Mouse (Mus musculus) liver, postnatal 0 days (tissue): Measurements from ENCODE around the gene Chd6. TPM values are rescaled to one million over a fixed set of nuclear protein-coding genes. Genes with fewer than 3 reads are reported as not detected.
A peak's percentile ranks its signal among the peaks of the same experiment; 100 is the strongest.

Experiments
- ATAC-seq: fragments of 200-750 bp; cut with Nextera tagmentation; 2 replicates; pipeline ENCODE4 v1.8.0; 2017; ENCODE audit warnings: mild to moderate bottlenecking, moderate library complexity
- DNase-seq: peaks from one replicate; pipeline ENCODE4 v3.0.0-alpha.2; 2016
- H3K27ac ChIP-seq: fragments of 300-500 bp; sonication (generic); 2 replicates; pipeline ENCODE4 v1.5.1; 2014; ENCODE audit warnings: antibody characterized with exemption, moderate library complexity, mild to moderate bottlenecking, low read depth
- H3K27me3 ChIP-seq: fragments of 300-500 bp; sonication (generic); 2 replicates; pipeline ENCODE4 v1.6.1; 2014; ENCODE audit warnings: low read length, control low read depth, mixed read lengths; ENCODE audit not compliant: insufficient read depth
- H3K36me3 ChIP-seq: fragments of 300-500 bp; sonication (generic); replicated peaks from 2 replicates; pipeline ENCODE4 v1.6.1; 2014; ENCODE audit warnings: mild to moderate bottlenecking, control low read depth, low read length, moderate library complexity, mixed read lengths; ENCODE audit not compliant: insufficient read depth
- H3K4me1 ChIP-seq: fragments of 300-500 bp; sonication (generic); 2 replicates; pipeline ENCODE4 v1.6.1; 2014; ENCODE audit warnings: antibody characterized with exemption, mild to moderate bottlenecking, control low read depth; ENCODE audit not compliant: insufficient read depth
- H3K4me2 ChIP-seq: fragments of 300-500 bp; sonication (generic); 2 replicates; pipeline ENCODE4 v1.6.1; 2014; ENCODE audit warnings: low read depth, mild to moderate bottlenecking, low read length, moderate library complexity, mixed read lengths
- H3K4me3 ChIP-seq: fragments of 300-500 bp; sonication (generic); 2 replicates; pipeline ENCODE4 v1.5.1; 2014; ENCODE audit warnings: low read depth, low read length
- H3K9ac ChIP-seq: fragments of 300-500 bp; sonication (generic); replicated peaks from 2 replicates; pipeline ENCODE4 v1.6.1; 2014; ENCODE audit warnings: mild to moderate bottlenecking, moderate library complexity
- H3K9me3 ChIP-seq: fragments of 300-500 bp; sonication (generic); 2 replicates; pipeline ENCODE4 v1.6.1; 2016; ENCODE audit warnings: mild to moderate bottlenecking, control low read depth, low read length, mixed read lengths
- CTCF ChIP-seq: sonication (generic); IDR thresholded peaks from 2 replicates; pipeline ENCODE4 v1.5.1; 2016; ENCODE audit warnings: antibody characterized with exemption, low read depth
- EP300 ChIP-seq: IDR thresholded peaks from 2 replicates; pipeline ENCODE4 v1.6.1; 2016; ENCODE audit warnings: antibody characterized with exemption, low read depth, mild to moderate bottlenecking
- WGBS: fragments of 180-500 bp; shearing (Covaris S2); extraction: QIAGEN DNeasy Blood & Tissue Kit; methylation state at CpG from one replicate; pipeline ENCODE4 v1.1.7; 2014; ENCODE audit not compliant: insufficient replicate concordance; 5-methylcytosine and 5-hydroxymethylcytosine counted together
- polyA plus RNA-seq: library from polyadenylated mRNA; unstranded; fragments of >200 nt; fragmentation: Nextera tagmentation; extraction: Ambion mirVana; gene quantifications from 2 replicates; pipeline ENCODE4 v1.2.1, GENCODE M21; 2015

Chd6 gene
- polyA plus RNA-seq, 1 experiment from 2014 or later: 4.0 TPM

DNA sequence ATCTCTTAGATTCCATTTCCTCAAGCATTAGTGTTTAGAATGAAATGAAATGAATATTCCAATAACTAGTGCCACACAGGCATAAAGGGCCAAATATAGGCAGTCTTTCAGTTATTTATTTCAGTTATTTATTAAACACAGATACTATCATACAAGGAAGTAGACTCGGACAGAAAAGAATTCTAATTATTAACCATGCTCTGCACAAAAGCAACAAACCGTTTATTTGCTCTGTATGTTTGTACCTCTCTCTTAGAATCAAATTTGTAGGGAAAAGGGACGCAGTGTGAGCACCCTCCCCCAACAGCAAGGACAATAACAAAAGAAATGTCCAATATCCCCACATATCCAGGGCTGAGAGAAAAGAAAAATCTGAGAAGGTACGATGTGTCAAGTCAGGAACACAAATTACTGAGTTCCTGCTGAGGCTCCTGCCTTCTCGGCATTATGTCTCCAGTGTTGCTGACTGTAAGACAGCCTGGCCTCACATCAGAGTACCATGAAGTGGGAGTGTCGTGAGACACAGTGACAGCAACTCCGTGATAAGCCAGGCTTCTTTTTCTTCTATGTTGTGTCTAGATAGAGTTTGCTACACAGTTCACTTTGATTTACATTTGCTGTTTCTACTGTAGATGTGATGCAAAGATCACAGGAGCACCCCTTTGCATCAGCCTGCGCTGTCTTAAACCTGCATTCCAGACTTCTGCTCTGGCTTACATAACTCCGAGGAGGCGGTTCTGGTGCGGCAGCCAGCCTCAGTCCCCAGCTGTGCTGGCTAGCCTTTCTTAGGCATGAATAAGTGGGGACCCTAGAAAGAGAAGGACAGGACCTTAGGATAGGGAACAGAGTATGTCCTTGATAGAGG, 30.0 kb upstream of the Chd6 start:
- TF ChIP-seq EP300 (no peak), CTCF (no peak)
- H3K27me3 ChIP-seq: no peaks in the 10 kb centered on the region
- peaks cover 3% of the 10 kb centered on the region; the same call in 1 of the 2 replicates for H3K4me1 ChIP-seq
- H3K9me3 ChIP-seq: no peaks in the 10 kb centered on the region
- ATAC-seq (no peak), DNase-seq (no peak)
- no peak overlapping the region for H3K4me3 ChIP-seq
- no peaks in the 10 kb centered on the region for H3K36me3 ChIP-seq
- WGBS: 65% methylated on average over 11 of the region's 11 CpGs
- H3K4me2 ChIP-seq: no peak overlapping the region
- no peak overlapping the region for H3K27ac ChIP-seq
- no peak overlapping the region for H3K9ac ChIP-seq

DNA sequence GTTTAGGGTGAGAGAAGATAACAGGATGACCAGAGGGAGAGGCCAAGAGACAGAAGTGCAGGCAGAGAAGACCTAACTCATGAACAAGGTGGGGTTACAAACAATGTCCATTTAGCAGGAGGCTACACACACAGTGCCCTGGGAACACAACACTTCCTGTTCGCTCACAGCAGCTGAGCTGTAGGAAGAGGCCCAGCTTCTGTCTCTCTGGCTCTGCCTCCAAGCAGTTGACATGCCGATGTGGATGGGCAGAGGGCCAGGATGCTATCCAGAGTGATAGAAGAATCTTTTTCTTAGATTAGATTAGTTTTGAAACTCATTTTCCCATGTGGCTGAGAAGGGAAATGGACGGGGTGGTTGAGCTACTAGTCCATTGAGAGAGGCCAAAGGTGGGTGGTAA, 28.1 kb upstream of the Chd6 start:
- DNase-seq (no peak), ATAC-seq (no peak)
- Histone ChIP-seq H3K9me3 (no peaks in the 10 kb centered on the region), H3K4me3 (no peak overlapping the region), H3K4me1 (peaks cover 3% of the 10 kb centered on the region; the same call in 1 of the 2 replicates), H3K9ac (no peak overlapping the region), H3K27me3 (no peaks in the 10 kb centered on the region), H3K27ac (no peak overlapping the region), H3K36me3 (no peaks in the 10 kb centered on the region), H3K4me2 (no peak overlapping the region)
- 44% methylated on average over 3 of the region's 3 CpGs for WGBS
- TF ChIP-seq CTCF (no peak), EP300 (no peak)

- no peak for ATAC-seq
- Histone ChIP-seq H3K9ac (no peak overlapping the region), H3K4me2 (no peak overlapping the region), H3K27me3 (no peaks in the 10 kb centered on the region), H3K4me1 (no peaks in the 10 kb centered on the region), H3K36me3 (no peaks in the 10 kb centered on the region), H3K4me3 (no peak overlapping the region), H3K27ac (no peak overlapping the region), H3K9me3 (no peaks in the 10 kb centered on the region)
- 68% methylated on average over 10 of the region's 10 CpGs for WGBS
- DNase-seq: no peak
- TF ChIP-seq CTCF (no peak), EP300 (no peak)
These were observed 19.7 kb upstream of the Chd6 start for GRCm38 (mm10) chr2:161128367-161129111.

DNA sequence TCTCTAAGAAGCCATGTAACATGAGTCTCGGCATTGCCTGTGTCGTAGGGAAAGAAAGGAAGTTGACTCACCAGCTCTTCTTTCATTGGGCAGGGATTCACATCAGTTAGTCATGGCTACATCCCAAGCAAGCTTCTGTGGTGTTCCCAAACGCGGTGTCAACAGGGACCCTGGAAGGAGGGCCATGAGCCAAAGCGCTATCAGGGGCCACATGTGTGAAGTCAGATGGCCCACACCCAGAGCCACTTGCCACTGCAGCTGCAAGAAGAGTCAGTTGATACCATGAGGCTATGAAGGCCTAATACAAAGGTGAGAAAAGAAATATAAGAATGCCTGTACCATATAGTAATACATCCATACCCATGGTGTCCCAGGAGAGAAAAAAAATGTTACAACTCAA, 3.1 kb upstream of the Chd6 start:
- H3K27me3 ChIP-seq: no peaks in the 10 kb centered on the region
- no peaks in the 10 kb centered on the region for H3K36me3 ChIP-seq
- H3K9me3 ChIP-seq: no peaks in the 10 kb centered on the region
- H3K4me2 ChIP-seq: no peak overlapping the region
- ATAC-seq: no peak
- no peak for DNase-seq
- 79% methylated on average over 5 of the region's 5 CpGs for WGBS
- TF ChIP-seq CTCF (no peak), EP300 (no peak)
- H3K4me1 ChIP-seq: peaks cover 8% of the 10 kb centered on the region
- H3K27ac ChIP-seq: no peak overlapping the region
- H3K4me3 ChIP-seq: no peak overlapping the region
- H3K9ac ChIP-seq: no peak overlapping the region

DNA sequence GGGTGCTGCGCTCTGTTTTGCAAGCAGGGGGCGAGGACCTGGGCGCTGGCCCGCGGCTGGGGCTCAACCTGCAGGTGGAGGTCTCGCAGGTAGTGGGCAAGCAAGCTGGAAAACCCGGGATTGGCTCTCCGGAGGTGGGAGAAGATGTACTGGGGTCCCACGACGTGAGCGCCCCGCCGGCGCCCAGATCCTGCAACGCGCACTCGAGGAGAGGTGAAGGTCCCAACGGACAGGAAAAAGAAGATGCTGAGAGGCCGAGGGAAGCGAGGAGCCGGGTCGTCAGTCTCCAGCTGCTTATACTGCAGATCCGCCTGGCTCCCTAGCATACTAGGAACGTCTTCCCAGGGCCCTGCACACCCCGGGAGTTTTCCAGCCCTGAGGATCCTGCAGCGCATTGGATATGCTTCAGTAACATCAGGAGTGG, 535 bp upstream of the Chd6 start:
- no peaks in the 10 kb centered on the region for H3K9me3 ChIP-seq
- peaks cover 8% of the 10 kb centered on the region for H3K4me1 ChIP-seq
- ATAC-seq: peak; percentile 0; the same call in 1 of the 2 replicates
- DNase-seq: no peak
- 1% methylated on average over 24 of the region's 26 CpGs for WGBS
- no peaks in the 10 kb centered on the region for H3K27me3 ChIP-seq
- H3K9ac ChIP-seq: peak overlapping the region; percentile 48
- no peak overlapping the region for H3K27ac ChIP-seq
- H3K36me3 ChIP-seq: no peaks in the 10 kb centered on the region
- peak overlapping the region; percentile 72 for H3K4me3 ChIP-seq
- TF ChIP-seq CTCF: 0 out of 2 replicates have a peak, but pooled peaks have one; percentile 8
- TF ChIP-seq EP300: no peak
- peak overlapping the region; percentile 98 for H3K4me2 ChIP-seq
